Mouse (Mus musculus): ENCODE data around the gene Umad1. TPM values are rescaled to one million over a fixed set of nuclear protein-coding genes. Genes with fewer than 3 reads are reported as not detected.

Umad1 gene
- total and polyA plus RNA-seq, 3 experiments = 6.1 to 18.1 (median 7.0) TPM

- ATAC-seq (ENCODE audit: extremely low read depth, insufficient number of reproducible peaks, low FRiP score, poor library complexity, severe bottlenecking) (no peak), DNase-seq (ENCODE audit: low spot score) (no peak)
- H3K4me1 ChIP-seq (ENCODE audit: insufficient read depth, low read depth, low read length) = peaks cover 63% of the 10 kb centered on the region
- TF ChIP-seq GATA2 (IDR thresholded peaks at IDR 0.05; ENCODE audit: borderline replicate concordance, low read depth, low read length) = no peak
- TF ChIP-seq GATA1 (IDR thresholded peaks at IDR 0.05; ENCODE audit: borderline replicate concordance, low read length) = no peak
- no peak for TF ChIP-seq TAL1 (conservative IDR thresholded peaks at IDR 0.05; ENCODE audit: low read depth, low read length)
- no peak for TF ChIP-seq POLR2AphosphoS5 (IDR thresholded peaks at IDR 0.05; ENCODE audit: insufficient replicate concordance, low read depth, low read length)
- TF ChIP-seq CTCF (IDR thresholded peaks at IDR 0.05; ENCODE audit: low read depth, low read length) = no peak
- H3K9me3 ChIP-seq (replicated peaks) = no peaks in the 10 kb centered on the region
- H3K27me3 ChIP-seq (ENCODE audit: insufficient read depth, low read length) = no peaks in the 10 kb centered on the region
- no peaks in the 10 kb centered on the region for H3K36me3 ChIP-seq (replicated peaks)
- no peak overlapping the region for H3K4me3 ChIP-seq (ENCODE audit: low read depth, low read length)
Observed at GRCm38 (mm10) chr6:8348344-8348743, 89.3 kb downstream of the Umad1 start.

DNA sequence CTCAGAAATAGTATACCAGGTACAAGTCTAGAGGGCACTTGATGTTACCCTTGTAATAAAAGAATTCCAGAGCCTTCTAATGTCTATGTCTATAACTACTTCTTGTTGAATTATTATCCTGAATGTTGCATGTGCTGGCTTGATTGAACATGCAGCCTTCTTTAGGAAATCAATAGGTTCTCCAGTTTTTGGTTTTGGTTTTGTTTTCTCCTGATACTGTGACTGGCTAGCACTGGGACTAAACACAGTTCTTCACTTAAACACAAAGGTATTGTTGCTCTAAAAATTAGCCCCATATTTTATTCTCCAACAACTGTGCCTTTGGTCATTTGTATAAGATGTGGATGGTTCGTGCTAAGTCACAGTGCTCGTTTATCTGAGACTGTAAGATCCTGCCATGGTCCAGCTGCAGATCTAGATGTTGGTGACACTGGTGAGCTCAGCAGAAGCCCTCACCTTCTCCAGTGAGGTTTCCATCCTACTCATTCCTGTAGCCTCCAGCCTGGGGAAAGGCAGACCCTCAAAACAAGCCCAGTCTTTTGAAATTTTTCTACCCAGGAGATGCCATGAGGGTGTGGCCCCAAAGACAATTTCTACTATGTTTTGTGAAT, 90.1 kb downstream of the Umad1 start:
- no peak; the same call in 1 of the 2 replicates for ATAC-seq (ENCODE audit: extremely low read depth, insufficient number of reproducible peaks, low FRiP score, poor library complexity, severe bottlenecking)
- Histone ChIP-seq H3K4me3 (ENCODE audit: low read depth, low read length) (peak overlapping the region; percentile 44; the same call in 1 of the 2 replicates), H3K4me1 (ENCODE audit: insufficient read depth, low read depth, low read length) (peaks cover 62% of the 10 kb centered on the region), H3K9me3 (replicated peaks) (no peaks in the 10 kb centered on the region), H3K36me3 (replicated peaks) (peaks cover 4% of the 10 kb centered on the region), H3K27me3 (ENCODE audit: insufficient read depth, low read length) (no peaks in the 10 kb centered on the region)
- DNase-seq (ENCODE audit: low spot score) = no peak
- no peak for TF ChIP-seq POLR2AphosphoS5 (IDR thresholded peaks at IDR 0.05; ENCODE audit: insufficient replicate concordance, low read depth, low read length)
- no peak for TF ChIP-seq TAL1 (conservative IDR thresholded peaks at IDR 0.05; ENCODE audit: low read depth, low read length)
- TF ChIP-seq GATA1 (IDR thresholded peaks at IDR 0.05; ENCODE audit: borderline replicate concordance, low read length) = no peak
- TF ChIP-seq CTCF (IDR thresholded peaks at IDR 0.05; ENCODE audit: low read depth, low read length) = no peak
- no peak for TF ChIP-seq GATA2 (IDR thresholded peaks at IDR 0.05; ENCODE audit: borderline replicate concordance, low read depth, low read length)

DNA sequence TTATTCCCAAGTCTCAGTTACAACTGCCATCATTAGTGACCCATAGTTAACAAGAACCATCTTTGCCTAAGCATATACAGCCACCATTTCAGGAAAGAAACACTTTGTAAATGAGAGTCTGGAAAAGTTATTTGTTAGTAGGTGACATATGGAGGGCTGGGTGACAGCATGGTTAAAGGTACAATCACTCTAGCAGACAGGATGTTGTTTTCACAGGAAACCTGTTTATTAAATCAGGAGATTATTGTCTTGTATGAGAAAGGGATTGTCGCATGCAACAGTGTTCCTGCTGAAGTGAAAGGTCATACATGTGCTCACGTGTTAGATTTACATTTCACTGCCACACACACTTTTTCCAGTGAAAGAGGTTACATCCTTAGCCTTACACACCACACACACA, 92.4 kb downstream of the Umad1 start:
- Histone ChIP-seq H3K9me3 (replicated peaks) (no peaks in the 10 kb centered on the region), H3K36me3 (replicated peaks) (peaks cover 13% of the 10 kb centered on the region), H3K4me1 (ENCODE audit: insufficient read depth, low read depth, low read length) (peaks cover 64% of the 10 kb centered on the region), H3K27me3 (ENCODE audit: insufficient read depth, low read length) (no peaks in the 10 kb centered on the region), H3K4me3 (ENCODE audit: low read depth, low read length) (no peak overlapping the region)
- TF ChIP-seq CTCF (IDR thresholded peaks at IDR 0.05; ENCODE audit: low read depth, low read length) = no peak
- TF ChIP-seq TAL1 (conservative IDR thresholded peaks at IDR 0.05; ENCODE audit: low read depth, low read length) = no peak
- TF ChIP-seq GATA1 (IDR thresholded peaks at IDR 0.05; ENCODE audit: borderline replicate concordance, low read length) = no peak
- TF ChIP-seq GATA2 (IDR thresholded peaks at IDR 0.05; ENCODE audit: borderline replicate concordance, low read depth, low read length) = no peak
- TF ChIP-seq POLR2AphosphoS5 (IDR thresholded peaks at IDR 0.05; ENCODE audit: insufficient replicate concordance, low read depth, low read length) = no peak
- DNase-seq (ENCODE audit: low spot score) (no peak), ATAC-seq (ENCODE audit: extremely low read depth, insufficient number of reproducible peaks, low FRiP score, poor library complexity, severe bottlenecking) (no peak)

DNA sequence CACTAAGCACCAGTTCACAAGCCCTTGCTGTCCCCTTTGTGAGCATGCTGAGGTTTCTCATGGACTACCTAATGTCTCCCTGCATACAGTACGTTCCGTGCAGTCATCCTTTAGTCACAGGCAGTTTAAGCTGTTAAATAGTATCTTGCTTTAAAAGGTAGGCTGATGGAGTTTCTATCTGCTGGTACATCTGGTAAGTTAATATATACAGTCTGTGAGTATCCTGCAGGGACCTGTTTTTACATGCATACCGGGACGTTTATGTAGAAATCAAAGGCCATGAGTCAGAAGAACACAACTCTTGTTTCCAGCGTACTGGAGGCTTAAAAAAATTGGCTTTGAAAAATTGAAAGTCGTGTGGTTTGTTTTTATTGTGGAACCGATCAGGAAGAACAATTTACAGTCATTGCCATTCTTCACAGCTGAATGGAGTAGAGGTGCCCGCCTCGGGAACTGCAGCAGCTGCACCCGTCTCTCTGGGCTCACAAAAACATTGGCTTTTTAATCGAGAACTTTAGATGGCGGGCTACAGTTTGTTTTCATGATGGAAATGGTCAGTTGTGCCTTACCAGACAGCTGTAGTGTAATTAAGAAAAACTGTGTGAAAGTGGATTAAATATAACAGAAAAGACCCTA, 93.6 kb downstream of the Umad1 start:
- Histone ChIP-seq H3K9me3 (replicated peaks) (no peaks in the 10 kb centered on the region), H3K27me3 (ENCODE audit: insufficient read depth, low read length) (no peaks in the 10 kb centered on the region), H3K4me1 (ENCODE audit: insufficient read depth, low read depth, low read length) (peaks cover 58% of the 10 kb centered on the region), H3K36me3 (replicated peaks) (peaks cover 14% of the 10 kb centered on the region), H3K4me3 (ENCODE audit: low read depth, low read length) (no peak overlapping the region)
- TF ChIP-seq CTCF (IDR thresholded peaks at IDR 0.05; ENCODE audit: low read depth, low read length) = no peak
- TF ChIP-seq GATA1 (IDR thresholded peaks at IDR 0.05; ENCODE audit: borderline replicate concordance, low read length) = no peak
- no peak for TF ChIP-seq POLR2AphosphoS5 (IDR thresholded peaks at IDR 0.05; ENCODE audit: insufficient replicate concordance, low read depth, low read length)
- no peak for TF ChIP-seq TAL1 (conservative IDR thresholded peaks at IDR 0.05; ENCODE audit: low read depth, low read length)
- no peak for TF ChIP-seq GATA2 (IDR thresholded peaks at IDR 0.05; ENCODE audit: borderline replicate concordance, low read depth, low read length)
- no peak for DNase-seq (ENCODE audit: low spot score)
- no peak for ATAC-seq (ENCODE audit: extremely low read depth, insufficient number of reproducible peaks, low FRiP score, poor library complexity, severe bottlenecking)

DNA sequence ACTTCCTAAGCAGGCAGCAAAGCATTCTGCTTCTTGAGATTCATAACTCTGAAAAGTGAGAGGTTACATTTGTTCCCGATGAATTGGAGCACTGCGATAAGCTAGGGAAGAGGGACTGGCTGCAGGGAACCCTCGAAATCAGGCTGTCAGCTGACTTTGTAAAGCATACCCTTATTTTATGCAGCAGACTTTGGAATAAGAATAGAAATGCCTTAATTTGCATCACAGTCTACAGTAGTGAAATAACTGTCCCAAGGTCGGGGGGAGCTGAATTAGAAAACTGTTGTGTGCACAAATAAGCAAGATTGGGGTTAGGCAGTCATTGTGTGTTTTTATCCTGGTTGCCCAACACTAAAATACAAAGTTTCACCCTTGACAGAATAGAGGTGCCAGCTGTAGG, 94.4 kb downstream of the Umad1 start:
- no peak for TF ChIP-seq CTCF (IDR thresholded peaks at IDR 0.05; ENCODE audit: low read depth, low read length)
- TF ChIP-seq GATA2 (IDR thresholded peaks at IDR 0.05; ENCODE audit: borderline replicate concordance, low read depth, low read length) = no peak
- no peak for TF ChIP-seq POLR2AphosphoS5 (IDR thresholded peaks at IDR 0.05; ENCODE audit: insufficient replicate concordance, low read depth, low read length)
- TF ChIP-seq GATA1 (IDR thresholded peaks at IDR 0.05; ENCODE audit: borderline replicate concordance, low read length) = no peak
- TF ChIP-seq TAL1 (conservative IDR thresholded peaks at IDR 0.05; ENCODE audit: low read depth, low read length) = no peak
- H3K4me1 ChIP-seq (ENCODE audit: insufficient read depth, low read depth, low read length) = peaks cover 54% of the 10 kb centered on the region
- no peak overlapping the region for H3K4me3 ChIP-seq (ENCODE audit: low read depth, low read length)
- DNase-seq (ENCODE audit: low spot score) = no peak
- H3K27me3 ChIP-seq (ENCODE audit: insufficient read depth, low read length) = no peaks in the 10 kb centered on the region
- no peak for ATAC-seq (ENCODE audit: extremely low read depth, insufficient number of reproducible peaks, low FRiP score, poor library complexity, severe bottlenecking)
- peaks cover 14% of the 10 kb centered on the region for H3K36me3 ChIP-seq (replicated peaks)
- H3K9me3 ChIP-seq (replicated peaks) = no peaks in the 10 kb centered on the region

DNA sequence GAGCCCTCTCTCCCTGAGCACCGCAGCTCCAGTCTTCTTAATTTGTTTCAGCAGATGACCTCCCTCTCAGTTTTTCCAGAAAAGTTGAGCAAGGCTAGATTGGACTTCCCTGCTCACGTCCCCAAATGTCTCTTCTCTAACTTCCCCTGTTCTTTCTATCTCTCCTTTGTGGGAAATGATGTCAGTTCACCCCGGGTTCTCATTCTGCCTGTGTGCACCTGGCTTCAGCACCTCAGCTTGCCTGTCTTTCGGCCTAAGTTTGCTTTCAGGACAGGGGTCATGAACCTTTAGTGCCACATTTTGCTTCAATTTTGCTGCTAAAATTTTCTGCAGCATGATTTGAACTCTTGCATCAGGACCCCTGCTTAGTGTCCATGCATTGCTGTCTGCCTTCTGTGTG, 95.8 kb downstream of the Umad1 start:
- DNase-seq (ENCODE audit: low spot score) (no peak), ATAC-seq (ENCODE audit: extremely low read depth, insufficient number of reproducible peaks, low FRiP score, poor library complexity, severe bottlenecking) (no peak)
- Histone ChIP-seq H3K36me3 (replicated peaks) (peaks cover 14% of the 10 kb centered on the region), H3K4me3 (ENCODE audit: low read depth, low read length) (no peak overlapping the region), H3K9me3 (replicated peaks) (no peaks in the 10 kb centered on the region), H3K27me3 (ENCODE audit: insufficient read depth, low read length) (no peaks in the 10 kb centered on the region), H3K4me1 (ENCODE audit: insufficient read depth, low read depth, low read length) (peaks cover 54% of the 10 kb centered on the region)
- TF ChIP-seq GATA2 (IDR thresholded peaks at IDR 0.05; ENCODE audit: borderline replicate concordance, low read depth, low read length) (no peak), TAL1 (conservative IDR thresholded peaks at IDR 0.05; ENCODE audit: low read depth, low read length) (no peak), POLR2AphosphoS5 (IDR thresholded peaks at IDR 0.05; ENCODE audit: insufficient replicate concordance, low read depth, low read length) (no peak), GATA1 (IDR thresholded peaks at IDR 0.05; ENCODE audit: borderline replicate concordance, low read length) (no peak), CTCF (IDR thresholded peaks at IDR 0.05; ENCODE audit: low read depth, low read length) (no peak)

Measured in G1E (cell line).